Mouse (Mus musculus): ENCODE results near the gene Sdhb. TPM values are rescaled to one million over a fixed set of nuclear protein-coding genes. Genes with fewer than 3 reads are reported as not detected.

Sdhb gene
- polyA plus RNA-seq, 1 experiment from 2014 or later: 418 TPM

DNA sequence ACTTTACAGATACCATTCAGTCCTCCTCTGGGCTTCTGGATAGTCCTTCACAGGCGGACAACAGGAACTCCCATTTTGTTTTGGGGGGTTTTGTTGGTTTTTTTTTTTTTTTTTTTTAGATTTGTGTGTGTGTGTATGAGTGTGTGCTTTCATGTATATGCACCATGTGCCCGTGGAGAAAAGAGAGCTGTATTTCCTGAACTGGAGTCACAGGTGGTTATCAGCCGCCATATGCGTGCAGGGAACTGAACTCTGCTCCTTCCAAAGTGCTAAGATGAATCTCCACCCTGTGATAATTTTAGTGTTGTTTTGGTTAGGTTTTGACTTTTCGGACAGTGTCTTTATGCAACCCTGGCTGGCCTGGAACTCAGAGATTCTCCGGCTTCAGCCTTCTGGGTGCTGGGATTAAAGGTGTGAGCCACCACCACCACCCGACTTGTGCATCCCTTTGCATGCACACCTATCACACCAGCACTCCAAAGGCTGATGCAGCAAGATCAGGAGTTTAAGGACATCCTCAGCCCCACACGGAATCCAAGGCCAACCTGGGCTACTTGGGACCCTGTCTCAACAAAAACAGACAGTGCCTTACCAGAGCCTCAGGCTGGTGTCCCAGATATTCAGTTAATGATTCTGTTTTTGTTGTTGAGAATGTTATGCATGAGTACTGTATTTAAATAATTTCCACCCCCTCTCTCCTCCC lies 1.4 kb downstream of the Sdhb start:
- 85% methylated on average over 8 of the region's 8 CpGs for WGBS
- no peak overlapping the region for H3K27ac ChIP-seq (ENCODE audit: low read depth, low read length)
- no peaks in the 10 kb centered on the region for H3K27me3 ChIP-seq (ENCODE audit: control insufficient read depth, insufficient read depth, low read length)
- H3K9me3 ChIP-seq (ENCODE audit: control insufficient read depth, low read length): no peaks in the 10 kb centered on the region
- no peak for ATAC-seq (ENCODE audit: insufficient read depth, low FRiP score, low TSS enrichment)
- no peaks in the 10 kb centered on the region for H3K36me3 ChIP-seq (ENCODE audit: control insufficient read depth, insufficient read depth, low read length)
- no peak for DNase-seq (ENCODE audit: low spot score)
- H3K9ac ChIP-seq (ENCODE audit: low read length): peak overlapping the region; percentile 93
- peaks cover 16% of the 10 kb centered on the region; the same call in 1 of the 2 replicates for H3K4me1 ChIP-seq (ENCODE audit: control insufficient read depth, insufficient read depth, low read length)
- peak overlapping the region; percentile 88 for H3K4me2 ChIP-seq (ENCODE audit: low read depth)
- H3K4me3 ChIP-seq (ENCODE audit: low read depth, low read length): peak overlapping the region; percentile 94

GRCm38 (mm10) chr4:140962950-140963349 lies 1.9 kb downstream of the Sdhb start:
- peak overlapping the region; percentile 88; the same call in 1 of the 2 replicates for H3K4me2 ChIP-seq (ENCODE audit: low read depth)

GRCm38 (mm10) chr4:140963941-140964597 lies 3.1 kb downstream of the Sdhb start:
- 88% methylated on average over 9 of the region's 9 CpGs for WGBS
- H3K36me3 ChIP-seq (ENCODE audit: control insufficient read depth, insufficient read depth, low read length): 0 out of 2 replicates have a peak, but pooled peaks cover 2% of the 10 kb centered on the region
- peaks cover 13% of the 10 kb centered on the region; the same call in 1 of the 2 replicates for H3K4me1 ChIP-seq (ENCODE audit: control insufficient read depth, insufficient read depth, low read length)
- ATAC-seq (ENCODE audit: insufficient read depth, low FRiP score, low TSS enrichment) (no peak), DNase-seq (ENCODE audit: low spot score) (no peak)
- no peak overlapping the region for H3K4me2 ChIP-seq (ENCODE audit: low read depth)
- no peaks in the 10 kb centered on the region for H3K9me3 ChIP-seq (ENCODE audit: control insufficient read depth, low read length)
- H3K9ac ChIP-seq (ENCODE audit: low read length): no peak overlapping the region
- no peaks in the 10 kb centered on the region for H3K27me3 ChIP-seq (ENCODE audit: control insufficient read depth, insufficient read depth, low read length)
- H3K4me3 ChIP-seq (ENCODE audit: low read depth, low read length): no peak overlapping the region
- no peak overlapping the region for H3K27ac ChIP-seq (ENCODE audit: low read depth, low read length)

More at GRCm38 (mm10) chr4:140962950-140963349, 1.9 kb downstream of the Sdhb start:
- H3K9ac ChIP-seq (ENCODE audit: low read length): no peak overlapping the region
- 44% methylated on average over 5 of the region's 5 CpGs for WGBS
- 0 out of 2 replicates have a peak, but pooled peaks cover 2% of the 10 kb centered on the region for H3K36me3 ChIP-seq (ENCODE audit: control insufficient read depth, insufficient read depth, low read length)
- H3K4me3 ChIP-seq (ENCODE audit: low read depth, low read length): no peak overlapping the region
- no peak overlapping the region for H3K27ac ChIP-seq (ENCODE audit: low read depth, low read length)
- H3K27me3 ChIP-seq (ENCODE audit: control insufficient read depth, insufficient read depth, low read length): no peaks in the 10 kb centered on the region
- no peaks in the 10 kb centered on the region for H3K9me3 ChIP-seq (ENCODE audit: control insufficient read depth, low read length)
- ATAC-seq (ENCODE audit: insufficient read depth, low FRiP score, low TSS enrichment): no peak
- peaks cover 13% of the 10 kb centered on the region; the same call in 1 of the 2 replicates for H3K4me1 ChIP-seq (ENCODE audit: control insufficient read depth, insufficient read depth, low read length)
- DNase-seq (ENCODE audit: low spot score): no peak

DNA sequence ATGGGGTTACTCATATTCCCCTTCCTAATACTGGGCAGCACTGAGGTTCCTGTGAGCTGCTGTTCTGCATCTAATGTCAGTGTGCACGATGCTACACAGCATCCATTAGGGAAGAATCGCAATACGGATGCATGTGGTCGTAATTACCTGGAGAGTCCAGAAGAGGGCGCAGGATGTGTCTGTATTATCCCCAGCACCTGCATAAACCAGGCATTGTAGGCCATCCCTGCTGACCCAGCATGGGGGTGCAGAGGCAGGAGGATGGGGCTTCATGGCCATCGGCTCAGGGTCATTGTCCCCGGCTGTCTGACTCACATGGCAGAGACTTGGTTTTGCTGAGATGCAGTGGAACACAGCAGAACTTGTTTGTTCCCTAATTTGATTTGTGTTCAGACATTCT lies 3.6 kb downstream of the Sdhb start:
- peak overlapping the region; percentile 22; the same call in 1 of the 2 replicates for H3K9ac ChIP-seq (ENCODE audit: low read length)
- no peak; the same call in 1 of the 2 replicates for ATAC-seq (ENCODE audit: insufficient read depth, low FRiP score, low TSS enrichment)
- H3K27me3 ChIP-seq (ENCODE audit: control insufficient read depth, insufficient read depth, low read length): no peaks in the 10 kb centered on the region
- H3K4me3 ChIP-seq (ENCODE audit: low read depth, low read length): no peak overlapping the region
- H3K36me3 ChIP-seq (ENCODE audit: control insufficient read depth, insufficient read depth, low read length): 0 out of 2 replicates have a peak, but pooled peaks cover 2% of the 10 kb centered on the region
- no peaks in the 10 kb centered on the region for H3K9me3 ChIP-seq (ENCODE audit: control insufficient read depth, low read length)
- WGBS: 23% methylated on average over 7 of the region's 7 CpGs
- no peak overlapping the region for H3K27ac ChIP-seq (ENCODE audit: low read depth, low read length)
- H3K4me2 ChIP-seq (ENCODE audit: low read depth): no peak overlapping the region
- H3K4me1 ChIP-seq (ENCODE audit: control insufficient read depth, insufficient read depth, low read length): peaks cover 13% of the 10 kb centered on the region; the same call in 1 of the 2 replicates
- DNase-seq (ENCODE audit: low spot score): peak; percentile 67

- no peak for ATAC-seq (ENCODE audit: insufficient read depth, low FRiP score, low TSS enrichment)
- H3K4me2 ChIP-seq (ENCODE audit: low read depth): no peak overlapping the region
- no peak overlapping the region for H3K4me3 ChIP-seq (ENCODE audit: low read depth, low read length)
- peaks cover under 1% of the 10 kb centered on the region; the same call in 1 of the 2 replicates for H3K4me1 ChIP-seq (ENCODE audit: control insufficient read depth, insufficient read depth, low read length)
- no peak overlapping the region for H3K27ac ChIP-seq (ENCODE audit: low read depth, low read length)
- H3K9me3 ChIP-seq (ENCODE audit: control insufficient read depth, low read length): no peaks in the 10 kb centered on the region
- 90% methylated on average over 11 of the region's 11 CpGs for WGBS
- DNase-seq (ENCODE audit: low spot score): no peak
- H3K27me3 ChIP-seq (ENCODE audit: control insufficient read depth, insufficient read depth, low read length): no peaks in the 10 kb centered on the region
- H3K9ac ChIP-seq (ENCODE audit: low read length): no peak overlapping the region
- peaks cover 14% of the 10 kb centered on the region for H3K36me3 ChIP-seq (ENCODE audit: control insufficient read depth, insufficient read depth, low read length)
These were observed 6.6 kb downstream of the Sdhb start for GRCm38 (mm10) chr4:140967386-140968159.

GRCm38 (mm10) chr4:140971691-140972090 lies 10.7 kb downstream of the Sdhb start:
- ATAC-seq (ENCODE audit: insufficient read depth, low FRiP score, low TSS enrichment) (no peak), DNase-seq (ENCODE audit: low spot score) (no peak)
- 89% methylated on average over 13 of the region's 13 CpGs for WGBS
- no peak overlapping the region for H3K9ac ChIP-seq (ENCODE audit: low read length)
- H3K36me3 ChIP-seq (ENCODE audit: control insufficient read depth, insufficient read depth, low read length): peaks cover 19% of the 10 kb centered on the region
- H3K27me3 ChIP-seq (ENCODE audit: control insufficient read depth, insufficient read depth, low read length): no peaks in the 10 kb centered on the region
- no peaks in the 10 kb centered on the region for H3K4me1 ChIP-seq (ENCODE audit: control insufficient read depth, insufficient read depth, low read length)
- no peak overlapping the region for H3K4me3 ChIP-seq (ENCODE audit: low read depth, low read length)
- no peak overlapping the region for H3K27ac ChIP-seq (ENCODE audit: low read depth, low read length)
- H3K4me2 ChIP-seq (ENCODE audit: low read depth): no peak overlapping the region
- H3K9me3 ChIP-seq (ENCODE audit: control insufficient read depth, low read length): no peaks in the 10 kb centered on the region

DNA sequence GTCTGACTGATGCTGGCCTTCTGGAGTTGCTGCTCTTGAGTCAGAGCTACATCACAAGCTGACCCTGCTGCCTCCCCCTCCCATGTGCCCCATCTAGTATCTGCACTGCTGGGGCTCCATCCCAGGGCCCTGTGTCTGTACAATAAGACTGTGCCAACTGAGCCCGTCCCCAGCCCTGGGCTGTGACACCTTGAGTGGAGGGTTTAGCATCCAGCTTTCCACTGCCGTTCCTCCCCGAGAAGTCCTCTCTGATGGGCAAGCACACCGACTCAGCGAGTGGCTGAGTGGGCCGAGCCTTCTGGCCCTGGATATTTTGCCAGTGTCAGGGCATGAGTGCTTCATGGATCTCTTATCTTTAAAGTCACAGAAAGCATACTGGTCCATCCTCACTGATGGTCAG lies 13.4 kb downstream of the Sdhb start:
- Histone ChIP-seq H3K27me3 (ENCODE audit: control insufficient read depth, insufficient read depth, low read length) (no peaks in the 10 kb centered on the region), H3K36me3 (ENCODE audit: control insufficient read depth, insufficient read depth, low read length) (peaks cover 26% of the 10 kb centered on the region)

GRCm38 (mm10) chr4:140975356-140975755 lies 14.4 kb downstream of the Sdhb start:
- no peaks in the 10 kb centered on the region for H3K9me3 ChIP-seq (ENCODE audit: control insufficient read depth, low read length)
- peaks cover 26% of the 10 kb centered on the region for H3K36me3 ChIP-seq (ENCODE audit: control insufficient read depth, insufficient read depth, low read length)
- no peak overlapping the region for H3K27ac ChIP-seq (ENCODE audit: low read depth, low read length)
- H3K4me1 ChIP-seq (ENCODE audit: control insufficient read depth, insufficient read depth, low read length): no peaks in the 10 kb centered on the region
- 97% methylated on average over 7 of the region's 7 CpGs for WGBS
- no peak overlapping the region for H3K4me2 ChIP-seq (ENCODE audit: low read depth)
- H3K4me3 ChIP-seq (ENCODE audit: low read depth, low read length): no peak overlapping the region
- H3K27me3 ChIP-seq (ENCODE audit: control insufficient read depth, insufficient read depth, low read length): no peaks in the 10 kb centered on the region
- no peak for ATAC-seq (ENCODE audit: insufficient read depth, low FRiP score, low TSS enrichment)
- no peak for DNase-seq (ENCODE audit: low spot score)
- H3K9ac ChIP-seq (ENCODE audit: low read length): no peak overlapping the region

More for the DNA sequence above, 13.4 kb downstream of the Sdhb start:
- ATAC-seq (ENCODE audit: insufficient read depth, low FRiP score, low TSS enrichment): no peak
- Histone ChIP-seq H3K9ac (ENCODE audit: low read length) (no peak overlapping the region), H3K4me1 (ENCODE audit: control insufficient read depth, insufficient read depth, low read length) (no peaks in the 10 kb centered on the region), H3K4me3 (ENCODE audit: low read depth, low read length) (no peak overlapping the region), H3K4me2 (ENCODE audit: low read depth) (no peak overlapping the region), H3K9me3 (ENCODE audit: control insufficient read depth, low read length) (no peaks in the 10 kb centered on the region), H3K27ac (ENCODE audit: low read depth, low read length) (no peak overlapping the region)
- WGBS: 95% methylated on average over 6 of the region's 6 CpGs
- DNase-seq (ENCODE audit: low spot score): no peak

All from neural tube, embryonic 11.5 days (tissue).